Mouse (Mus musculus): Measurements from ENCODE around the gene Miga1. TPM values are rescaled to one million over a fixed set of nuclear protein-coding genes. Genes with fewer than 3 reads are reported as not detected.

Miga1 gene
- total RNA-seq, 1 experiment from 2014 or later = 23.4 TPM

DNA sequence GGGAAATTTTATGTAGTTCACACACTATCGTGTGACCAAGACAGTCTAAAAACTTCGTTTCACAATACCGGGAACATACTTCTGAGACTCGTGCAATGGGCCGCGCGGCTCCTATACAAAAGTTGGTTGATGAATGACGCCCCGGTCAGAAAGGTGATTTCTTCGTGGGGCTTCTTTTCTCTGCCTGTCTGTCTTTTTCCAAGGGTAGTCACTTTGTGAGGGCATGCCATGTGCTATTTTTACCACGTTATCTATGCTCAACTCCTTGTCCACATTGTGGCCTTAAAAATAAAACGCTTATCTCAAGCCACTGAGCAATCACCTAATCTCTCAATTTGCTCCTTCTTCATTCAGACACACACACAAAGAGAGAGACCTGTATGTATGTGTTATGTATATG lies 75.4 kb downstream of the Miga1 start:
- ATAC-seq (ENCODE audit: extremely low read depth, insufficient number of reproducible peaks, low FRiP score, poor library complexity, severe bottlenecking) = no peak

- ATAC-seq (ENCODE audit: extremely low read depth, insufficient number of reproducible peaks, low FRiP score, poor library complexity, severe bottlenecking) = no peak
Measured at GRCm38 (mm10) chr3:152264374-152264773, 75.8 kb downstream of the Miga1 start.

DNA sequence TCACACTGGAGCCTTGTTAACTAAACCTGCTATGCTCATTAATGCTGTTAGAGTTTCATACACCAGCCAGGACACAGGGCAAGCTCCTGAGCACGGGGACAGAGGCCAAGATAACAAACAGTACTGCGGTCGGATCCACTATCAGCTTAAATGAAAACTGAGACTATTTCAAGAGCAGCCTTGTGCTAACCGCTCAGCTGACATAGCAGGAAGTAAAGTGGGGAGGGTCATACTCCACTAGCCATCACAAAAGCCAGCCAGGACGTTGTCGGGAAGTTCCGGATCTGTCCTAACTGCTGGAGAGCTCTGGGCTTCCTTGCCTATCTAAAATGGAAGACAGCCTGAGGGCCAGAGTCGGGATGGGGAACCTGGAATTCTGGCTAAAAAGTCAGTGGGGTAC lies 78.3 kb downstream of the Miga1 start:
- no peak for ATAC-seq (ENCODE audit: extremely low read depth, insufficient number of reproducible peaks, low FRiP score, poor library complexity, severe bottlenecking)

DNA sequence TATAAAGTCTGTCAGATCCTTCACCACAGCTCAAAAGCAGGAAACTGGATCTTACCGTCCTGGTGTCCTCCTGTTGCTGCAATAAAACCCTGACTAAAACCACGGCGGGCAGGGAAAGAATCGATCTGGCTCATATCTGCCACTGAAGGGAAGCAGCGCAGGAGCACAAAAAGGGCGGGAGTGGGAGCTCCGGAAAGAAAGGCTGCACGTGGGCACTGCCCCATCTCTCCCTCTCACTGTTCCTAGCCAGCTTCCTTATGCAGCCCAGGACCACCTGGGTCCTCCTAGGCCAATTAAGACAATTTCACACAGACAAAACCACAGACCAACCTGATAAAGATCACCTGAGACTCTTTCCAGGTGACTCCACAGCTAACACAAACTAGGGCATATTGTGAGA lies 78.8 kb downstream of the Miga1 start:
- no peak for ATAC-seq (ENCODE audit: extremely low read depth, insufficient number of reproducible peaks, low FRiP score, poor library complexity, severe bottlenecking)

- ATAC-seq (ENCODE audit: extremely low read depth, insufficient number of reproducible peaks, low FRiP score, poor library complexity, severe bottlenecking) = no peak
Measured at GRCm38 (mm10) chr3:152260362-152260761, 79.8 kb downstream of the Miga1 start.

- peak; percentile 60 for ATAC-seq (ENCODE audit: extremely low read depth, insufficient number of reproducible peaks, low FRiP score, poor library complexity, severe bottlenecking)
Measured at GRCm38 (mm10) chr3:152259409-152259808, 80.8 kb downstream of the Miga1 start.

GRCm38 (mm10) chr3:152257528-152257927 lies 82.7 kb downstream of the Miga1 start:
- no peak for ATAC-seq (ENCODE audit: extremely low read depth, insufficient number of reproducible peaks, low FRiP score, poor library complexity, severe bottlenecking)

DNA sequence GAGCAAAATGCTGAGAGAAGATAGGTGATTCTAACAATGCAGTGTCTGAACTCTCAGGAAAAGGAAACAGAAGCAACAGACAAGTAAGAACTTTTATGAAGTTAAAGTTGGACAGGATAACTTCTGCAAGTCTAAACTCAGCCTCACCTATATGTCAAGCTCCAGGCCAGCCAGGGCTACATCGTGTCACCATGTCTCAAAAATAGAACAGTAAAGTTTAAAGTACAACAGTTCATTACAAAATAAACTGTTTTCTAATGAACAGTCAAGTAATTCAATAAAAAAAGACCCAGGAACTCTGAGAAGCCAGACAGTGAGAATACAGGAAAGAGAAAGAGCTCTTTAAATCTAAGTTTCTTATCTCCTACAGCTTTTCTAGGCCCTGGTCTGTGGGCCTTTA lies 89.7 kb downstream of the Miga1 start:
- no peak for ATAC-seq (ENCODE audit: extremely low read depth, insufficient number of reproducible peaks, low FRiP score, poor library complexity, severe bottlenecking)

- no peak for ATAC-seq (ENCODE audit: extremely low read depth, insufficient number of reproducible peaks, low FRiP score, poor library complexity, severe bottlenecking)
Measured at GRCm38 (mm10) chr3:152247708-152248107, 92.5 kb downstream of the Miga1 start.

GRCm38 (mm10) chr3:152245273-152245910 lies 94.8 kb downstream of the Miga1 start:
- ATAC-seq (ENCODE audit: extremely low read depth, insufficient number of reproducible peaks, low FRiP score, poor library complexity, severe bottlenecking) = no peak

GRCm38 (mm10) chr3:152243304-152243703 lies 96.9 kb downstream of the Miga1 start:
- ATAC-seq (ENCODE audit: extremely low read depth, insufficient number of reproducible peaks, low FRiP score, poor library complexity, severe bottlenecking) = no peak

- no peak for ATAC-seq (ENCODE audit: extremely low read depth, insufficient number of reproducible peaks, low FRiP score, poor library complexity, severe bottlenecking)
Measured at GRCm38 (mm10) chr3:152241098-152241497, 99.1 kb downstream of the Miga1 start.

DNA sequence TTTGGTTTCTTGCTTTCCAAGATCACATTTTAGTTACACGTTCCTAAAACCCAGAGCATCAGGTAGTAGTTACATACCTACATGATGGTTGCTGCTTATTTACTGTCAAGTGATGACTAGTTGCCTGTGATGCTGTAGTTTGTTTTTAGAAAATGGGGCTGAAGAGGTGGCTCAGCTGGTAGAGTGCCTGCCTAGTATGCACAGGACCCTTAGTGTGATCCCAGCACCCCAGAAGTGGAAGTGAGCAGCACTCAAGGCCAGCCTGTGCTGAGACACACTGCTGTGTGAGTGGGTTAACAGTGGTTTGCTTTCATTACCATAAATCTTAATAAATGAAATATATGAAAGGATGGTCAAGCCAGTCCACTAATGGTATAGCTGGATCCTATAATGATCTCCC lies 100.6 kb downstream of the Miga1 start:
- ATAC-seq (ENCODE audit: extremely low read depth, insufficient number of reproducible peaks, low FRiP score, poor library complexity, severe bottlenecking) = no peak

- no peak for ATAC-seq (ENCODE audit: extremely low read depth, insufficient number of reproducible peaks, low FRiP score, poor library complexity, severe bottlenecking)
Measured at GRCm38 (mm10) chr3:152238836-152239235, 101.4 kb downstream of the Miga1 start.

- ATAC-seq (ENCODE audit: extremely low read depth, insufficient number of reproducible peaks, low FRiP score, poor library complexity, severe bottlenecking) = no peak
Measured at GRCm38 (mm10) chr3:152235805-152236204, 104.4 kb downstream of the Miga1 start.

- ATAC-seq (ENCODE audit: extremely low read depth, insufficient number of reproducible peaks, low FRiP score, poor library complexity, severe bottlenecking) = no peak
Measured at GRCm38 (mm10) chr3:152235238-152235637, 105.0 kb downstream of the Miga1 start.

GRCm38 (mm10) chr3:152231333-152232100 lies 108.7 kb downstream of the Miga1 start:
- ATAC-seq (ENCODE audit: extremely low read depth, insufficient number of reproducible peaks, low FRiP score, poor library complexity, severe bottlenecking) = no peak

DNA sequence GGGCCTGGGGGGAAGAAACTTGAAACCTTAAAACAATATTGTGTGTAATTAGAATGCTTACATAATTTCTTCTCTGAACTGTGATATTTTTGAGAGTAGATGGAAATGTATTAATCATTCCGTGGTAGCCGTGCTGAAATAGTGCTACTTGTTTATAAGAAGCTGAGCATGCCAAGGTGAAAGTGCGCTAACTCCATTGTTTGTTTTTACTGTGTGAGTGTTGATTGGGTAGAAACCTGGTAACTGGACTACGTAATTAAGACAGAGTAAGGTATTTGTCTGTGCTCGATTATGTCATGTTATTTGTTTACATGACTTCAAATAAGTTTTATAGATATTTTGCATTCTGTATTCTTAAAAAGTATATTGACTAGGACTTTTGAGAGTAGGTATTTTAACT lies 110.9 kb downstream of the Miga1 start:
- ATAC-seq (ENCODE audit: extremely low read depth, insufficient number of reproducible peaks, low FRiP score, poor library complexity, severe bottlenecking) = no peak

GRCm38 (mm10) chr3:152228843-152229242 lies 111.4 kb downstream of the Miga1 start:
- ATAC-seq (ENCODE audit: extremely low read depth, insufficient number of reproducible peaks, low FRiP score, poor library complexity, severe bottlenecking) = no peak

DNA sequence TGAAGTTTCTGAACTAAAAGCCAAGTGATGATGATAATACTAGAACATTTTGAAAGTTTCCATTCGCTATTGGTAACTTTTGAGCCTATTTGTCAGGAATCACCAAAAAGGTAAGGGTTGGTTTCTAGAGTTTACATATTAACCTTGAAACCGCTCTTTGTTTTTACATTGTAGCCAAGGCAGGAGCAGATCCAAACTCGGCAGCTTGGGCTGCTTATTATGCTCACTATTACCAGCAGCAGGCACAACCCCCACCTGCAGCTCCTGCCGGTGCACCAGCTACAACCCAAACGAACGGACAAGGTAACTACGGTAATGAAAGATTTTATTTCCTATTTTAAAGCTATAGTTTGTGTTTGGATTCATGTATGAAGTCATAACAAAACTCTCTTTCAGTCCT lies 114.3 kb downstream of the Miga1 start:
- ATAC-seq (ENCODE audit: extremely low read depth, insufficient number of reproducible peaks, low FRiP score, poor library complexity, severe bottlenecking) = no peak

DNA sequence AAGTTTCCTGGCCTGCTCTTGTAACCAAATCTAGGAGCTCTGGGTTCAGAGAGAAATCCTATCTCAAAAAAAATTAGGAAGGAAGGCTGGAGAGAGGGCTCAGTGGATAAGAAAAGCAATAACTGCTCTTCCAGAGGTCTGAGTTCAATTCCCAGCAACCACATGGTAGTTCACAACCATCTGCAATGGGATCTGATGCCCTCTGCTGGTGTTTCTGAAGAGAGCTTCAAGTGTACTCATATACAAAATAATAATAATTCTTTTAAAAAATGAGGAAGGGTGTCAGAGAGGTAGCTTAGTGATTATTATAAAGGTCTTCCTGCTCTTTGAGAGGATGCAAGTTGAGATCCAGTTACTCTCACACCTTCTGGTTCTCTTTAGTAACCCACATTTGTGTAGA lies 115.3 kb downstream of the Miga1 start:
- ATAC-seq (ENCODE audit: extremely low read depth, insufficient number of reproducible peaks, low FRiP score, poor library complexity, severe bottlenecking) = no peak
